Mouse (Mus musculus) T-cell, adult 2 months (primary cell): ENCODE measurements around the gene AA792892.
"Not testable (repeated sequence)": the region's sequence is repeated elsewhere in the genome, so short reads cannot be mapped to it uniquely, and the experiment has no call there.

Experiments used
- DNase-seq: peaks from one replicate; pipeline ENCODE4 v3.0.0; 2022; ENCODE audit warnings: low spot score

Gene AA792892

DNA sequence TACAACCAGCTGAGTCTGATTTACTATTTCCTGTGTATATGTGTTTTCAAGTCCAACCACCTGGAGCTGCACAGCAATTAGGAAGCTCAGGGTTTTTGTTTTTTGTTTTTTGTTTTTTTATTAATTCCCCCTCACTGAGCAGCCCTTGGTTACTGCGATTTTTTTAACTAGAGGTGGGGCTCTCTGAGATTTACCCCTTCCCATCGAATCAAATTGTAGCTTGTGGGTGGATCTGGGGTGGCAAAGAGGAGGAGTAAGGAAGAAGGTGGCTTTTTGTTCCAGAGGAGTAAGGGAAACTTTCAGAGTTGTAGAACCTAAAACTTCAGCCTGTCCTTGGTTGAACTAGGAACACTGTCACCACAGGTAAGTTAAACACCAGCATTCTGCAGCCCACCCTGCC lies at the start of gene AA792892:
AA792892 (plus strand) TSS at position 301 of the 400 bp plus-strand sequence.
- DNase-seq: not testable (repeated sequence)

DNA sequence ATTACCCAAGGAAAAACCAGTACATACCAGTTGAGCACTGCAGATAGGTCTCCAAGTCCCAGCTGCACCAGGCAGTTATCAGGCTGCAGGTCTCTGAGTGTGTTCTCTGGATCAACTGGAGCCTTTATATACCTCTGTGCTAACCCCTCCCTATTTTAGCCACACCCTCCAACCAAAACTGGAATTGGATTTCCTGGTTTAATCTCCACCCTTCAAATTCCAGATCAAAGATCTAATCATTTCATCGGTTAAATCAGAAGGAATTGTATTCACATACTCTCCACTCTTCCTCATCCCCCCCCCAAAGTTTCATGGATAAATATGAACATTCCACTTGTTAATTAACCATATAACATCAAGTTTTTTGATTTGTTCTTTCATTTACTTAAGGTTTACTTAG lies 32.9 kb upstream of the AA792892 start, which contains the start of gene A430089I19Rik:
A430089I19Rik (minus strand) TSS at position 101 of the 400 bp plus-strand sequence.
- not testable (repeated sequence) for DNase-seq

DNA sequence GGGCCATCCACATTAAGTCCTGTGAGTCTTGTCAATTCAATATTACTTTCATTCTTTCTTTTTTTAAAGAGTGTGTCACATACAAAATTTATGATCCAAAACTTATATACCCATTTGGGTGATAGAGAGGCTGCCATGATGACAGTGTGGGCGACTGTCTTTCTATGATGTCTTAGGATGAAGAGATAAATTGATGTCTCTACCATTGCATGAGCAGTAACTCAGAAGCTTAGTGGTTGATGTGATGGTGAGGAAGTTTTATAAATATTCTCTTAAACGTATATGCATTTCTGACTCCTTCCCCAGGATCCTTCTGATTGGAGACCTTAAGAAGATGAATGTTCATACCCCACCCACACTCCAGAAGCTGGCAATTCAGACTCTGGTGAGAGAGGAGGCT lies 25.4 kb upstream of the AA792892 start, which contains the start of gene Gm6502:
Gm6502 (plus strand) TSS at position 301 of the 400 bp plus-strand sequence.
- DNase-seq: not testable (repeated sequence)
